Mouse (Mus musculus): Measurements from ENCODE around the gene Tex11. TPM values are rescaled to one million over a fixed set of nuclear protein-coding genes. Genes with fewer than 3 reads are reported as not detected.

Tex11 gene
- polyA plus RNA-seq, 1 experiment, result not detected

Other genes starting within 250 kb of the Tex11 start
- 1.0 and 3.2 TPM in 2 replicates for gene Slc7a3, start 26.4 kb upstream of the Tex11 start, polyA plus RNA-seq (2012; rRNA removed)
- 16.7 and 23.9 TPM in 2 replicates for gene Snx12, start 162.9 kb upstream of the Tex11 start, polyA plus RNA-seq (2012; rRNA removed)
- gene Foxo4, start 194.9 kb upstream of the Tex11 start, polyA plus RNA-seq (2012; rRNA removed), result 28.9 and 32.0 TPM in 2 replicates
- gene Gm614, start 204.3 kb upstream of the Tex11 start, polyA plus RNA-seq (2012; rRNA removed), result 0.43 and 0.80 TPM in 2 replicates
- 7.3 TPM in 2 replicates for gene Il2rg, start 208.6 kb upstream of the Tex11 start, polyA plus RNA-seq (2012; rRNA removed)
- gene Gm20489, start 209.4 kb upstream of the Tex11 start, polyA plus RNA-seq (2012; rRNA removed), result not detected in 2 replicates
- gene Med12, start 214.4 kb upstream of the Tex11 start, polyA plus RNA-seq (2012; rRNA removed), result 67.4 and 91.2 TPM in 2 replicates
- gene Nlgn3, start 239.5 kb upstream of the Tex11 start, polyA plus RNA-seq (2012; rRNA removed), result 0.19 and 0.46 TPM in 2 replicates